Mouse (Mus musculus) forebrain, embryonic 12.5 days (tissue): ENCODE measurements around the gene Tet3. TPM values are rescaled to one million over a fixed set of nuclear protein-coding genes. Genes with fewer than 3 reads are reported as not detected.

Source experiments
- ATAC-seq: fragments of 200-750 bp; cut with Nextera tagmentation; 2 replicates; pipeline ENCODE4 v1.8.0; 2017; ENCODE audit warnings: moderate TSS enrichment; ENCODE audit not compliant: low FRiP score
- H3K27ac ChIP-seq: fragments of 300-500 bp; sonication (generic); 2 replicates; pipeline ENCODE4 v1.5.1; 2016; ENCODE audit warnings: mild to moderate bottlenecking
- H3K27me3 ChIP-seq: fragments of 300-500 bp; sonication (generic); 2 replicates; pipeline ENCODE4 v1.6.1; 2016; ENCODE audit warnings: mild to moderate bottlenecking
- H3K36me3 ChIP-seq: fragments of 300-500 bp; sonication (generic); replicated peaks from 2 replicates; pipeline ENCODE4 v1.6.1; 2016; ENCODE audit warnings: mild to moderate bottlenecking
- H3K4me1 ChIP-seq: fragments of 300-500 bp; sonication (generic); 2 replicates; pipeline ENCODE4 v1.6.1; 2016
- H3K4me2 ChIP-seq: fragments of 300-500 bp; sonication (generic); 2 replicates; pipeline ENCODE4 v1.6.1; 2016; ENCODE audit warnings: mild to moderate bottlenecking, moderate library complexity
- H3K4me3 ChIP-seq: fragments of 300-500 bp; sonication (generic); replicated peaks from 2 replicates; pipeline ENCODE4 v1.5.1; 2016; ENCODE audit warnings: mild to moderate bottlenecking
- H3K9ac ChIP-seq: fragments of 300-500 bp; sonication (generic); 2 replicates; pipeline ENCODE4 v1.6.1; 2016; ENCODE audit warnings: mild to moderate bottlenecking
- H3K9me3 ChIP-seq: fragments of 300-500 bp; sonication (generic); 2 replicates; pipeline ENCODE4 v1.6.1; 2016
- WGBS: fragments of 180-500 bp; shearing (Covaris S2); methylation state at CpG from one replicate; pipeline ENCODE4 v1.1.7; 2016; 5-methylcytosine and 5-hydroxymethylcytosine counted together
- polyA plus RNA-seq: library from polyadenylated mRNA; unstranded; fragments of >200 nt; fragmentation: Nextera tagmentation; extraction: Ambion mirVana; gene quantifications from 2 replicates; pipeline ENCODE4 v1.2.1, GENCODE M21; 2016

Gene Tet3
- polyA plus RNA-seq, 1 experiment from 2014 or later, result 62.7 TPM

- H3K27ac ChIP-seq, result no peak overlapping the region
- WGBS, result 92% methylated on average over 12 of the region's 12 CpGs
These were observed 95.8 kb downstream of the Tet3 start for GRCm38 (mm10) chr6:83363075-83363474.

DNA sequence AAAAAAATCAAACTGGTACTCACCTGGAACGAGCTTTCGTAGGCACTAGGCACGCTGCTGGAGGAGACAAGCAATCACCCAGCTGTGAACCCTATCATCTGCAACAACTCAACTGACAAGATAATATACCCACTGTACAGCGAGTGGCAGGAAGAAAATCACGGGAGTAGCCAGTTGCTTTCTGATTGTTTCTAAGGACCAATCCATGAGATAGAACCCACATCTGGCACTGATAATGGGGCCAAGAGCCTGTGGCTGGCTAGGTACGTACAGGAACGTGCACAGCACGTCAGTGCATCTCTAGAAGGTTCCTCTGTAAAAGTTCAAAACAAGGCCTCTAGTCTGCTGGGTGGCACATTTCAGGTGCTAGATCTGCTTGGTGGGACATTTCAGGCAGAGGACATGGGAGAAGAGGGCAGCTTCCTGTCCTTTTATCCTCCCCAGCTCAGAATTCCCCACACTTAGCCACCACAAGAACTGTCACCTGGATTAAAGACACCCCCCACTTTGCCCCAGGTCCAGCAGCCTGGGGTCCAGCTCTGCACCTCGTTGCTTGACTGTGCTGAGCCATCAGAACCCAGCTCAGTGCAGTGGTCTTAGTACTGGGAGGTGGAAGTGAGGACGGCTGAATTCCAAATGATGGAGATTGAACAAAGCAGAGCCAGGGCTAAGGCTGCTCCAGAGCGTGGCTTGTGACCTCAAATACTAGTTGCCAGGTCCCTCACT lies 97.2 kb downstream of the Tet3 start:
- Histone ChIP-seq H3K9me3 (no peaks in the 10 kb centered on the region), H3K4me1 (no peaks in the 10 kb centered on the region), H3K27ac (no peak overlapping the region), H3K36me3 (peaks cover 55% of the 10 kb centered on the region), H3K4me3 (no peak overlapping the region), H3K9ac (no peak overlapping the region), H3K27me3 (no peaks in the 10 kb centered on the region), H3K4me2 (no peak overlapping the region)
- WGBS, result 84% methylated on average over 11 of the region's 11 CpGs
- no peak for ATAC-seq

More at GRCm38 (mm10) chr6:83363075-83363474, 95.8 kb downstream of the Tet3 start:
- Histone ChIP-seq H3K9ac (no peak overlapping the region), H3K4me3 (no peak overlapping the region), H3K4me2 (no peak overlapping the region), H3K36me3 (peaks cover 63% of the 10 kb centered on the region), H3K27me3 (no peaks in the 10 kb centered on the region), H3K9me3 (no peaks in the 10 kb centered on the region), H3K4me1 (no peaks in the 10 kb centered on the region)
- no peak for ATAC-seq

- Histone ChIP-seq H3K4me1 (no peaks in the 10 kb centered on the region), H3K36me3 (peaks cover 63% of the 10 kb centered on the region), H3K4me2 (no peak overlapping the region), H3K27ac (no peak overlapping the region), H3K9me3 (no peaks in the 10 kb centered on the region), H3K9ac (no peak overlapping the region), H3K4me3 (no peak overlapping the region), H3K27me3 (no peaks in the 10 kb centered on the region)
- 90% methylated on average over 10 of the region's 10 CpGs for WGBS
- no peak for ATAC-seq
These were observed 101.4 kb downstream of the Tet3 start for GRCm38 (mm10) chr6:83357436-83357835.

GRCm38 (mm10) chr6:83356569-83357138 lies 102.2 kb downstream of the Tet3 start:
- H3K9me3 ChIP-seq, result no peaks in the 10 kb centered on the region
- H3K36me3 ChIP-seq, result peaks cover 59% of the 10 kb centered on the region
- no peaks in the 10 kb centered on the region for H3K4me1 ChIP-seq
- H3K4me2 ChIP-seq, result no peak overlapping the region
- ATAC-seq, result peak; percentile 62
- 26% methylated on average over 7 of the region's 7 CpGs for WGBS
- no peaks in the 10 kb centered on the region for H3K27me3 ChIP-seq
- H3K4me3 ChIP-seq, result no peak overlapping the region
- H3K27ac ChIP-seq, result no peak overlapping the region
- no peak overlapping the region for H3K9ac ChIP-seq

GRCm38 (mm10) chr6:83354856-83355781 lies 103.8 kb downstream of the Tet3 start:
- Histone ChIP-seq H3K9me3 (no peaks in the 10 kb centered on the region), H3K36me3 (peaks cover 50% of the 10 kb centered on the region), H3K4me3 (no peak overlapping the region), H3K9ac (no peak overlapping the region), H3K4me2 (no peak overlapping the region), H3K27me3 (no peaks in the 10 kb centered on the region), H3K27ac (no peak overlapping the region), H3K4me1 (peaks cover 7% of the 10 kb centered on the region)
- 86% methylated on average over 9 of the region's 9 CpGs for WGBS
- no peak for ATAC-seq

DNA sequence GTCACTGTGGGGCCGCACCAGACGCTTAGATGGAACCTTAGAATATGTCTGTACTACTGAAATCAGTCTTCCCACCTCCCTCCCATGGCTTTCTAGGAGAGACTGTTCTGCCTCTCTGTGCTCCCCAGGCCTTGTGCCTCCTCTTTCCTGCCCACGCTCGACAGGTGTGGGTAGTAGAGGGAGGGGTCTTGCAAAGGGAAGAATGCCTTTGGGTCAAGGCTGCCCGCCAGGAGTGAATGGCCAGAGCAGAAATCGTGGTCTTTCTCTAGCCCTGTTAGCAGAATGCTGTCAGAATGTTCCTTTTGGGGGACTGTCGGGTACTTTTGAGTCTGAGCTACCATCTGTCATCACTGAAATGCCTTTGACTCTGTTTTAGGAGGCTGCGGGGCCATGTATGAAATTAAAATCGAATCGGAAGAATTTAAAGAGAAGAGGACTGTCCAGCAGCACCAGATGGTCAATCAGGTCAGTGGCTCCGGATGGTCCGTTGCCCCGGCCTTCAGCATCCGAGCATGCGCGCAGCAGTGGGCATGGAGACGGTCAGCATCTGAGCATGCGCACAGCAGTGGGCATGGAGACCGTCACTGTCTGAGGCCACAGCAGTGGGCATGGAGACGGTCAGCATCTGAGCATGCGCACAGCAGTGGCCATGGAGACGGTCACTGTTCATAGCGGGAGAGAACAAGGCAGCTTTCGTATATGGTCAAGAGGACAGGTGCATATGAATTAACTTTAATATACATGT lies 106.0 kb downstream of the Tet3 start:
- no peak overlapping the region for H3K27ac ChIP-seq
- H3K36me3 ChIP-seq, result peaks cover 30% of the 10 kb centered on the region
- WGBS, result 93% methylated on average over 24 of the region's 24 CpGs
- no peak overlapping the region for H3K4me3 ChIP-seq
- no peaks in the 10 kb centered on the region for H3K9me3 ChIP-seq
- H3K4me1 ChIP-seq, result peaks cover 16% of the 10 kb centered on the region
- no peak for ATAC-seq
- H3K4me2 ChIP-seq, result no peak overlapping the region
- H3K9ac ChIP-seq, result no peak overlapping the region
- H3K27me3 ChIP-seq, result no peaks in the 10 kb centered on the region

DNA sequence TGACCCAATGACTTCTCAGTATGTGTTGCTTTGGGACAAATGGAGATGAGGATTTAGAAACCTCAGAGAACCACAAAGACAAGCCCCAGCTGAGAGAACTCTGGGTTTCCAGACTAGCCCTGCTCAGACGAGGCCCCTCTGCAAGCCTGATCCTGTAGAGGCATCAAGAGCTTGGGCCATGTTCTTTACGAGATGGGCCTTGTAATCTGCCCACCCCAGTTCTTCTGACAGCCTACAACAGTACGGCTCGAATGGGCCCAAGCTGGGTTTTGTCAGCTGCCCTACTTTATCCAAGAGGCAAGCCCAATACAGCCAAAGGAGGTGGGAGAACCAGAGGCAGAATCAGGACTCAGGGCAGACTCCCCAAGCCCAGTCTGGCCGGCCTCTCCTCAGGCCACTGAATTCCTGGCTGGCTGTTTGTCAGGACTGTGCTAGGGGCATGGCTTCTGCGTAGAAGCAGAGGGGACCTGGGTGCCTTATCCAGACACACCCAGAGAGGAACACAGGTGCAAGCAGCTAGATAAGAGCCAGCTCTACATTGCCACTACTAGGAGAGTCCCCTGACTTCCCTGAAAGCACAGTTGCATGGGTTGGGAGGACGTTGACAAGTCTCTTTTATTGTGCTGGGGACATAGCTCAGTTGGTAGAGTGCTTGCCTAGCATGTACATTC lies 107.3 kb downstream of the Tet3 start:
- H3K36me3 ChIP-seq, result peaks cover 26% of the 10 kb centered on the region
- no peaks in the 10 kb centered on the region for H3K27me3 ChIP-seq
- no peak overlapping the region for H3K4me3 ChIP-seq
- H3K4me2 ChIP-seq, result no peak overlapping the region
- no peak for ATAC-seq
- H3K4me1 ChIP-seq, result peaks cover 16% of the 10 kb centered on the region
- no peak overlapping the region for H3K27ac ChIP-seq
- no peaks in the 10 kb centered on the region for H3K9me3 ChIP-seq
- 0 out of 2 replicates have a peak overlapping the region, but pooled peaks have one; percentile 13 for H3K9ac ChIP-seq
- WGBS, result 83% methylated on average over 7 of the region's 7 CpGs

GRCm38 (mm10) chr6:83350851-83351405 lies 108.0 kb downstream of the Tet3 start:
- 90% methylated on average over 16 of the region's 16 CpGs for WGBS
- Histone ChIP-seq H3K4me3 (no peak overlapping the region), H3K9me3 (no peaks in the 10 kb centered on the region), H3K27ac (no peak overlapping the region), H3K4me1 (peaks cover 16% of the 10 kb centered on the region), H3K27me3 (no peaks in the 10 kb centered on the region), H3K9ac (no peak overlapping the region), H3K4me2 (no peak overlapping the region), H3K36me3 (peaks cover 26% of the 10 kb centered on the region)
- ATAC-seq, result no peak

GRCm38 (mm10) chr6:83350172-83350571 lies 108.7 kb downstream of the Tet3 start:
- Histone ChIP-seq H3K36me3 (peaks cover 22% of the 10 kb centered on the region), H3K27ac (no peak overlapping the region), H3K4me2 (peak overlapping the region; percentile 58), H3K9me3 (no peaks in the 10 kb centered on the region), H3K4me3 (peak overlapping the region; percentile 73), H3K27me3 (no peaks in the 10 kb centered on the region), H3K4me1 (peaks cover 16% of the 10 kb centered on the region), H3K9ac (peak overlapping the region; percentile 74)
- WGBS, result 83% methylated on average over 7 of the region's 7 CpGs
- no peak for ATAC-seq

GRCm38 (mm10) chr6:83349274-83349958 lies 109.5 kb downstream of the Tet3 start:
- H3K4me1 ChIP-seq, result peaks cover 16% of the 10 kb centered on the region
- peak overlapping the region; percentile 58 for H3K4me2 ChIP-seq
- H3K9ac ChIP-seq, result peak overlapping the region; percentile 74
- H3K36me3 ChIP-seq, result peaks cover 15% of the 10 kb centered on the region
- WGBS, result under 1% methylated on average over 53 of the region's 53 CpGs
- peak; percentile 96 for ATAC-seq
- H3K27ac ChIP-seq, result no peak overlapping the region
- H3K9me3 ChIP-seq, result no peaks in the 10 kb centered on the region
- H3K27me3 ChIP-seq, result no peaks in the 10 kb centered on the region
- H3K4me3 ChIP-seq, result peak overlapping the region; percentile 73

DNA sequence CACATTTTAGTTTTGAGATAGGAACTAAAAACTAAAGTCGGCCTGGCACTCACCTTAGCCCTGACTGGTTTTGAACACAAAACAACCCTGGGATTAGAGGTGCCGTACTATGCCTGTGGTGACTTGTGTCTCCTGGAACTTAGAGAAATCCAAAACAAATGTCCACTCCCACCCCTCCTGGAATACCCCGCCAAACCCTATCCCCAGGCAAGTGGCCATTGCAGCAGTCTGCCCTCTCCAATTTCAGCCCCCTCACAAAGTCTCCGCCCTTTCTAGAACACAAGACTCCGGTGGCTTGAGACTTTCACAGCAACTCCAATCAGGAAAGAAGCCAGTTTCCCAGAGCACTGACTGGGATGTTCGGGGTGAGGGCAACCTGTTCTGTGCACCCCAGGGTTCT lies 110.0 kb downstream of the Tet3 start, which contains the start of gene Bola3:
Gene Bola3, plus strand, starts transcription at position 275 of the 400 bp plus-strand sequence.
- Histone ChIP-seq H3K27ac (no peak within 1 kb of the TSS), H3K4me2 (peak within 1 kb of the TSS; percentile 58), H3K4me3 (peak within 1 kb of the TSS; percentile 73), H3K9ac (peak within 1 kb of the TSS; percentile 74), H3K4me1 (peaks cover 16% of the 10 kb centered on the region), H3K36me3 (peaks cover 9% of the 10 kb centered on the region), H3K9me3 (no peaks in the 10 kb centered on the region), H3K27me3 (no peaks in the 10 kb centered on the region)
- 27% methylated on average over 6 of the region's 6 CpGs for WGBS
- 0 out of 2 replicates have a peak, but pooled peaks have one; percentile 5 for ATAC-seq
